Comparison of ENCODE assay signal across 9 mouse cellular contexts in genomic region chr9:119578311-119578635, GRCm38 (mm10). TPM values are rescaled to one million over a fixed set of nuclear protein-coding genes. Genes with fewer than 3 reads are reported as not detected.
DNase-seq lines count a peak whose midpoint lies in the region; ATAC-seq and TF ChIP-seq lines count a peak whose summit lies in the region.
"Had no signal": no experiment of that assay in that cellular context is flagged by ENCODE, and none has a peak within 500 bp of the region (broad histone marks: within the 10 kb centered on the region; RNA-seq: fewer than 3 reads in every experiment).

No protein-coding gene starts in this region.

- no peaks in the 10 kb centered on the region for H3K36me3 ChIP-seq in heart, adult 2 months (ENCODE audit: control insufficient read depth, insufficient read depth, low read length)
- no peaks in the 10 kb centered on the region for H3K36me3 ChIP-seq in CH12.LX (replicated peaks in 1 of 2; ENCODE audit: control insufficient read depth in 1 of 2, insufficient read depth in 1 of 2, low read length in 1 of 2)
- no peaks in the 10 kb centered on the region for H3K36me3 ChIP-seq in heart, postnatal 0 days (replicated peaks; ENCODE audit: control insufficient read depth, insufficient read depth, low read length)
- no peaks in the 10 kb centered on the region for H3K36me3 ChIP-seq in liver, embryonic 16.5 days (ENCODE audit: control insufficient read depth, insufficient read depth)

- peak overlapping the region; percentile 56 for H3K4me3 ChIP-seq in heart, adult 2 months
- H3K4me3 ChIP-seq in CH12.LX (replicated peaks in 1 of 3; ENCODE audit: low read depth in 2 of 3, low read length in 2 of 3, poor library complexity in 1 of 3): peak overlapping the region; percentile 67 to 88 (median 67)
- H3K4me3 ChIP-seq in heart, postnatal 0 days (ENCODE audit: low read depth, low read length): peak overlapping the region; percentile 68
- H3K4me3 ChIP-seq in liver, embryonic 16.5 days (ENCODE audit: low read depth, low read length): peak overlapping the region; percentile 46
- H3K4me3 ChIP-seq: erythroblast, embryonic 14.5 days had no signal

- no peak for ATAC-seq in heart, postnatal 0 days (ENCODE audit: insufficient read depth, low read depth)
- no peak for ATAC-seq in liver, embryonic 16.5 days (ENCODE audit: low read depth)
- no peak for ATAC-seq in activated CD4-positive, CD25-positive, alpha-beta regulatory T cell, adult 4 months

- in situ Hi-C loops in CH12.LX (cut with MboI; ENCODE audit: low pct_ligation_motif_present, low pct_unique_long_range_greater_than_20kb, low sequenced_read_pairs): loop anchor here (10.0 kb wide), 1 partner anchor 473 kb away; the partner anchor contains the start of gene Dlec1

- peaks cover 6% of the 10 kb centered on the region; the same call in 1 of the 2 replicates for H3K27me3 ChIP-seq in heart, adult 2 months (ENCODE audit: control insufficient read depth, insufficient read depth, low read length)
- H3K27me3 ChIP-seq in CH12.LX (replicated peaks): peaks cover 16% of the 10 kb centered on the region
- peaks cover 35% of the 10 kb centered on the region for H3K27me3 ChIP-seq in heart, postnatal 0 days (ENCODE audit: control insufficient read depth, insufficient read depth, low read length)
- peaks cover 54% of the 10 kb centered on the region for H3K27me3 ChIP-seq in liver, embryonic 16.5 days (ENCODE audit: control insufficient read depth, insufficient read depth, low read depth, low read length)

- intact Hi-C loops in heart, adult 2 months (cut with DNase I): loop anchor here (2.0 to 10.0 kb wide), 2 partner anchors 19 to 63 kb away; no protein-coding TSS in a partner anchor

- H3K79me2 ChIP-seq in heart, adult 2 months (replicated peaks; ENCODE audit: control insufficient read depth, insufficient read depth, low read length): no peaks in the 10 kb centered on the region
- no peaks in the 10 kb centered on the region for H3K79me2 ChIP-seq in CH12.LX (replicated peaks; ENCODE audit: control insufficient read depth, extremely low read depth, insufficient read depth, poor library complexity, severe bottlenecking)

- no peaks in the 10 kb centered on the region for H3K9me3 ChIP-seq in CH12.LX (replicated peaks; ENCODE audit: low read length)
- H3K9me3 ChIP-seq in heart, postnatal 0 days (replicated peaks; ENCODE audit: control insufficient read depth, low read length): no peaks in the 10 kb centered on the region
- H3K9me3 ChIP-seq in liver, embryonic 16.5 days (replicated peaks; ENCODE audit: control insufficient read depth, low read length): no peaks in the 10 kb centered on the region

- H3K4me2 ChIP-seq in CH12.LX (ENCODE audit: insufficient read depth, low read depth, poor library complexity, severe bottlenecking): peak overlapping the region; percentile 70; the same call in 1 of the 2 replicates
- H3K4me2 ChIP-seq in heart, postnatal 0 days (ENCODE audit: low read depth, low read length): peak overlapping the region; percentile 83
- H3K4me2 ChIP-seq in liver, embryonic 16.5 days (ENCODE audit: low read depth, low read length): peak overlapping the region; percentile 69

- peaks cover 2% of the 10 kb centered on the region; the same call in 1 of the 2 replicates for H3K4me1 ChIP-seq in heart, adult 2 months (ENCODE audit: control insufficient read depth, insufficient read depth, low read length)
- peaks cover 31 to 54% of the 10 kb centered on the region in 2 experiments for H3K4me1 ChIP-seq in CH12.LX (ENCODE audit: control insufficient read depth in 1 of 2, insufficient read depth in 2 of 2)
- H3K4me1 ChIP-seq in heart, postnatal 0 days (ENCODE audit: control insufficient read depth, insufficient read depth): peaks cover 20% of the 10 kb centered on the region
- H3K4me1 ChIP-seq in liver, embryonic 16.5 days (ENCODE audit: control insufficient read depth, low read depth, low read length): no peaks in the 10 kb centered on the region; the same call in 1 of the 2 replicates

- peak overlapping the region; percentile 92 for H3K9ac ChIP-seq in heart, adult 2 months (ENCODE audit: low read depth, low read length)
- H3K9ac ChIP-seq in CH12.LX (ENCODE audit: insufficient read depth, low read depth): peak overlapping the region; percentile 62
- H3K9ac ChIP-seq in heart, postnatal 0 days (replicated peaks; ENCODE audit: low read depth, low read length): peak overlapping the region; percentile 77
- no peak overlapping the region for H3K9ac ChIP-seq in liver, embryonic 16.5 days (ENCODE audit: low read depth, low read length)

- dilution Hi-C loops in CH12.LX (cut with MboI; ENCODE audit: extremely low pct_ligation_motif_present, extremely low pct_unique_long_range_greater_than_20kb, low sequenced_read_pairs): no loop called here

- WGBS in heart, adult 2 months: 1% methylated on average over 24 of the region's 24 CpGs
- 1% methylated on average over 24 of the region's 24 CpGs for WGBS in heart, postnatal 0 days
- 2% methylated on average over 23 of the region's 24 CpGs for WGBS in liver, embryonic 16.5 days (ENCODE audit: insufficient replicate concordance)

- no peak for DNase-seq in heart, adult 2 months
- no peak for DNase-seq in heart, postnatal 4 days
- DNase-seq in CH12.LX (ENCODE audit: extremely low read depth): no peak
- DNase-seq in heart, postnatal 0 days (ENCODE audit: low spot score): no peak
- DNase-seq in adipocyte (ENCODE audit: low spot score): no peak
- no peak for DNase-seq in layer of hippocampus, adult 8-10 months (ENCODE audit: low spot score in 2 of 2)

- TF ChIP-seq POLR2A in heart, adult 2 months (IDR thresholded peaks at IDR 0.05; ENCODE audit: insufficient read depth, low read depth, low read length): no peak
- TF ChIP-seq POLR2A in CH12.LX (IDR thresholded peaks at IDR 0.05; ENCODE audit: low read depth, low read length): no peak

- H3K27ac ChIP-seq in heart, adult 2 months: peak overlapping the region; percentile 81
- H3K27ac ChIP-seq in CH12.LX (ENCODE audit: insufficient read depth, low read depth): no peak overlapping the region
- peak overlapping the region; percentile 66 for H3K27ac ChIP-seq in heart, postnatal 0 days (ENCODE audit: low read depth)
- H3K27ac ChIP-seq in liver, embryonic 16.5 days (ENCODE audit: low read length): no peak overlapping the region

- no peak for TF ChIP-seq CTCF in heart, adult 2 months (IDR thresholded peaks at IDR 0.05)
- TF ChIP-seq CTCF in CH12.LX (conservative IDR thresholded peaks at IDR 0.05 in 1 of 2, IDR thresholded peaks at IDR 0.05 in 1 of 2; ENCODE audit: low read depth in 2 of 2, low read length in 2 of 2): no peak
- TF ChIP-seq CTCF in heart, postnatal 0 days (IDR thresholded peaks at IDR 0.05; ENCODE audit: low read depth): no peak

- no peak for TF ChIP-seq RAD21 in CH12.LX (IDR thresholded peaks at IDR 0.05; ENCODE audit: low read depth, low read length)

- no peak for TF ChIP-seq EP300 in heart, adult 2 months (IDR thresholded peaks at IDR 0.05; ENCODE audit: insufficient read depth, low read depth, low read length)
- TF ChIP-seq EP300 in CH12.LX (IDR thresholded peaks at IDR 0.05; ENCODE audit: low read length): no peak
- TF ChIP-seq EP300 in heart, postnatal 0 days (IDR thresholded peaks at IDR 0.05; ENCODE audit: low read depth): no peak

TF ChIP-seq in CH12.LX, 34 proteins besides CTCF, POLR2A, EP300 and RAD21:
- no peak for TF ChIP-seq TBP (conservative IDR thresholded peaks at IDR 0.05; ENCODE audit: low read depth, low read length)
- 0 out of 2 replicates have a peak, but pooled peaks have one; percentile 36 for TF ChIP-seq SIN3A (IDR thresholded peaks at IDR 0.05; ENCODE audit: low read length)
- TF ChIP-seq PAX5 (IDR thresholded peaks at IDR 0.05; ENCODE audit: low read length): no peak
- 0 out of 2 replicates have a peak, but pooled peaks have one; percentile 33 for TF ChIP-seq MXI1 (IDR thresholded peaks at IDR 0.05; ENCODE audit: low read depth, low read length)
- peak; percentile 87 for TF ChIP-seq ELF1 (IDR thresholded peaks at IDR 0.05; ENCODE audit: low read depth, low read length)
- no peak; the same call in 1 of the 2 replicates for TF ChIP-seq IRF4 (IDR thresholded peaks at IDR 0.05; ENCODE audit: low read depth, low read length)
- TF ChIP-seq MAZ (IDR thresholded peaks at IDR 0.05; ENCODE audit: low read depth, low read length): 0 out of 2 replicates have a peak, but pooled peaks have one; percentile 45
TF ChIP-seq in CH12.LX: peak in this region for 4.

RNA-seq across cellular contexts. Expression of gene Scn5a, which starts 0.5 kb away (rescaled TPM):
- total RNA-seq in heart, adult 2 months (2021): 100 to 1,000 TPM; 161 to 173 TPM
- polyA plus RNA-seq in heart, adult 2 months (2012; rRNA removed): 101 and 117 TPM in 2 replicates
- total RNA-seq in heart, postnatal 4 days (2021): 100 to 1,000 TPM; 120 to 122 TPM
- total RNA-seq in CH12.LX (2012; rRNA removed): 6.0 and 9.0 TPM in 2 replicates
- total RNA-seq in CH12.LX (2014; rRNA removed): 1.9 and 2.0 TPM in 2 replicates
- 4.2 and 4.3 TPM in 2 replicates for polyA plus RNA-seq in CH12.LX (2012; ENCODE audit: insufficient read length, low read depth)
- 82.7 and 96.1 TPM in 2 replicates for total RNA-seq in heart, postnatal 0 days (2014; rRNA removed; ENCODE audit: low replicate concordance)
- polyA plus RNA-seq in heart, postnatal 0 days (2015; fragmentation: Nextera tagmentation; extraction: Ambion mirVana): 11.5 and 16.8 TPM in 2 replicates
- polyA plus RNA-seq in liver, embryonic 16.5 days (2015; fragmentation: Nextera tagmentation; extraction: Ambion mirVana): 0.06 and 0.11 TPM in 2 replicates
- under 1 TPM in 1 of 2 experiments, not detected in 1; 0.04 TPM for polyA plus RNA-seq in activated CD4-positive, CD25-positive, alpha-beta regulatory T cell, adult 4 months (2017; shearing (Covaris generic))
- 1 to 10 TPM in 3 of 4 experiments, under 1 TPM in 1; 0.93 to 1.5 (median 1.2) TPM for total RNA-seq in layer of hippocampus, adult 8-10 months (2022)
- polyA plus RNA-seq: erythroblast, embryonic 14.5 days had no signal

Comparison
In these comparisons a context has a peak if more than half of its experiments do, and no peak if none do; other contexts are left out.
1. H3K27ac ChIP-seq: peak in heart, adult 2 months (single experiment) and heart, postnatal 0 days (single experiment); none in CH12.LX (single experiment) and liver, embryonic 16.5 days (single experiment).
2. Peak in every context shown above with its lines, with median percentiles within 50 percentile points of each other: H3K4me3 ChIP-seq and H3K4me2 ChIP-seq.